Mouse (Mus musculus) spleen, adult 2 months (tissue): ENCODE measurements around the gene Slc26a5.

Experiments used
- CTCF ChIP-seq: fragments of 200-500 bp; IDR thresholded peaks from 2 replicates; pipeline ENCODE4 v1.5.1; 2011; ENCODE audit warnings: mild to moderate bottlenecking, inconsistent platforms; ENCODE audit not compliant: insufficient read depth, insufficient read length, insufficient replicate concordance; ENCODE audit errors: extremely low read depth
- POLR2A ChIP-seq: fragments of 200-500 bp; IDR thresholded peaks from 2 replicates; pipeline ENCODE4 v1.6.1; 2011; ENCODE audit warnings: low read depth, low read length, inconsistent platforms

DNA sequence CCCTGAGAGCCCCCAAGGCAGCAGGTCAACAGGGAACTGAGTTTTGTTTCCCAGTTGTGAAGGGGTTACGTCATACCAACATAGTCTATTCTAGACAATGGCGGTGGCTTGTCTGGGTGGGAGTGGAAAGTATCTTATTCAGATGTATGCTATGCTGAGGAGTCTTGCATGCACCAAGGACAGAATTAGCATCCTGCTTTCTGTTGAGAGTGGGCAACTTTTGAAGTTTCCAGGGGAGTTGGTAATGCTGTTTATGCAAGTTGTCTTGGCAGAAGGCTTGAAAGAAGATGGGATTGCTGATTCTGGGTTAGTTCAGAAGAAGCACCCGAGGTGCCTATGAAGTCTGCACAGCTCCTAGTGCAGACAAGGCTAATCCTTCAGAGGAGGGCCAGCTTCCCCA is 28.8 kb upstream of the Slc26a5 start:
- TF ChIP-seq CTCF (no peak), POLR2A (no peak)
